Mouse (Mus musculus): ENCODE results near the gene Fam104a.

DNA sequence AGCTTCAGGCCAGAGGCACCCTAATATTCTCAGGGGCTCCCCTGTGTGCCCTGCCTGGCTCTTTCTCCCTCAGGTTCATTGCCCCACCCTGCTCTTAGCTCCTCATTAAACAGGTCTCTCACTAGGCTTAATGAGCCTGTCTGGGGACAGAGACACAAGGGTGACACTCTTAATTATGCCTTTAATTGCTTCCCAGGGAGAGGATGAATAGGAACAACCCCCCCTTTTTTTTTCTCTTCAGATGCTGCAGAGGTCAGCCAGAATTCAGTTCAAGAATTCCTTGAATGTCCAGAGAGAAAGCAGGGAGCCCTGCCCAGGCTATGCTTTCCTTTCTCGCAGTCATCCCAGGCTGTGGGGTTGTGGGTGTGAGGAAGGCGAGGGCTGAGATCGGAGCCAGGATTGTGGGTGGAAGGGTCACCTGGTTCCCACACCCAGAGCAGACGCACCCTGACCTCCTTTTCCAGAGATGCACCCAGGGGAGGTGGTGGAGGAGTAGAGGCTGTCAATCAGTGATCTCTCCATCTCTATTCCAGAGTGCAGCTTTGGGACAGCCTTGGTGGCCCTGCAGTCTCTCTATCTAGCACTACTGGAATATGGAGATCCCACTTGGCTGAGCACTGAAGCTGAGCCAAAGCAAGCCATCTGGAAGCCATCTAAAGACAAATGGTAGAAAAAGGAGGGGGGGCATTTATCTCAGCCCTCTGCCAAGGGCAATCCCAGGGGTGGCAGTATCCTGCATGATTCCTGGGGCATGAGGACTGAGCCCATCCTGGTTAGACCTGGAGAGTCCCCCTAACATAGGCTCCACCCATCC is 41.5 kb upstream of the Fam104a start:
- TF ChIP-seq POLR2A (IDR thresholded peaks at IDR 0.05; ENCODE audit: borderline replicate concordance, extremely low read depth, low read depth, low read length) = no peak
- no peak for TF ChIP-seq CTCF (IDR thresholded peaks at IDR 0.05; ENCODE audit: insufficient read depth, low read length)
